Comparison of ENCODE assay signal across 10 mouse cellular contexts in the genomic region with DNA sequence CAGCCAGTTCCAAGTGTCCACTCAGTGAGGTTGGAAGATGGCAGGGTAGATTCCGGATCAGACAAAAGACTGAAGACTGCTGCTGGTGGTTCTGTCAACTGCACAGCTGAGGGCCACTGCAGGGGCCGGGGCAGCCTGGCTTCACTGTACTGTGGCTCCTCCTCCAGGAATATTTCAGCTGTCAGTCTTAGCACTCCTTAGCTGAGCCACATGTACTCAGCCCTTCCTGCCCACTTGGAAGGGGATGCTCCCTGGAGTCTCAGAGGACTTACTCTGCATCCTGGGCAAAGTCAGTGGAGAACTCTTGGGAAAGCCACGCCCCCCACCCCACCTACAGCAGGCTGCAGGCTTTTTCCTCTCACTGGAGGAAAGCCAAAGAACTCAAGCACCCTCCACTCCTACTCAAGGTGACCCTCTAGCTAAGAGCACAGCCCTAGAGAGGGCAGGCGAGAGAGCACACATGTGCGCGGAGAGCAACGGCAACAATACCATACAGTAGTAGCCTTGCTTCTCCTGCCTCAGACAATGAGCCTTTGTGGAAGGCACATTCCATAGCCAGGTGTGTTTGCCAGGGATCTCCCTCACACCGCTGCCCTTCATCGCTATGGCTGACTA. TPM values are rescaled to one million over a fixed set of nuclear protein-coding genes. Genes with fewer than 3 reads are reported as not detected.
DNase-seq lines count a peak whose midpoint lies in the region; ATAC-seq and TF ChIP-seq lines count a peak whose summit lies in the region.
"Had no signal": no experiment of that assay in that cellular context is flagged by ENCODE, and none has a peak within 500 bp of the region (broad histone marks: within the 10 kb centered on the region; RNA-seq: fewer than 3 reads in every experiment).

No protein-coding gene starts in this region.

- in situ Hi-C loops in ES-E14 (cut with MboI; ENCODE audit: low sequenced_read_pairs in 2 of 2, unreplicated experiment in 2 of 2), result no loop called here

- H3K4me1 ChIP-seq in ES-E14 (ENCODE audit: control insufficient read depth in 2 of 2, insufficient read depth in 2 of 2, low read length in 2 of 2, poor library complexity in 1 of 2), result peaks cover 0 to 9% of the 10 kb centered on the region in 2 experiments; a peak in 2 of 4 replicates
- peaks cover 36% of the 10 kb centered on the region for H3K4me1 ChIP-seq in kidney, embryonic 15.5 days
- peaks cover 23% of the 10 kb centered on the region for H3K4me1 ChIP-seq in lung, embryonic 16.5 days (replicated peaks; ENCODE audit: control insufficient read depth, insufficient read depth, low read length)
- H3K4me1 ChIP-seq in hindbrain, embryonic 12.5 days, result peaks cover 10% of the 10 kb centered on the region; the same call in 1 of the 2 replicates

- H3K9me3 ChIP-seq in ES-E14 (ENCODE audit: control insufficient read depth, insufficient read depth, low read depth, low read length), result no peaks in the 10 kb centered on the region
- H3K9me3 ChIP-seq in kidney, embryonic 15.5 days (replicated peaks), result no peaks in the 10 kb centered on the region
- no peaks in the 10 kb centered on the region for H3K9me3 ChIP-seq in lung, embryonic 16.5 days (ENCODE audit: control insufficient read depth, low read length)
- H3K9me3 ChIP-seq in hindbrain, embryonic 12.5 days (replicated peaks), result no peaks in the 10 kb centered on the region
- H3K9me3 ChIP-seq: megakaryocyte, embryonic 14.5 days had no signal

- H3K27ac ChIP-seq in ES-E14 (ENCODE audit: insufficient read depth, low read depth, low read length, poor library complexity, severe bottlenecking), result no peak overlapping the region
- 0 out of 2 replicates have a peak overlapping the region, but pooled peaks have one; percentile 13 for H3K27ac ChIP-seq in kidney, embryonic 15.5 days
- peak overlapping the region; percentile 95 for H3K27ac ChIP-seq in lung, embryonic 16.5 days (ENCODE audit: low read length)
- no peak overlapping the region for H3K27ac ChIP-seq in hindbrain, embryonic 12.5 days

- 58% methylated on average over 9 of the region's 9 CpGs for WGBS in kidney, embryonic 15.5 days
- 38% methylated on average over 9 of the region's 9 CpGs for WGBS in lung, embryonic 16.5 days
- WGBS in hindbrain, embryonic 12.5 days, result 65% methylated on average over 9 of the region's 9 CpGs

- ATAC-seq in kidney, embryonic 15.5 days (replicated peaks; ENCODE audit: low FRiP score), result peak; percentile 56; the same call in 1 of the 2 replicates
- peak; percentile 95 for ATAC-seq in lung, embryonic 16.5 days (ENCODE audit: low read depth)
- no peak for ATAC-seq in hindbrain, embryonic 12.5 days (ENCODE audit: low FRiP score)

- no peaks in the 10 kb centered on the region for H3K27me3 ChIP-seq in kidney, embryonic 15.5 days
- no peaks in the 10 kb centered on the region for H3K27me3 ChIP-seq in lung, embryonic 16.5 days (ENCODE audit: control insufficient read depth, insufficient read depth, low read depth, low read length)
- no peaks in the 10 kb centered on the region for H3K27me3 ChIP-seq in hindbrain, embryonic 12.5 days

- no peak overlapping the region for H3K4me3 ChIP-seq in ES-E14 (ENCODE audit: insufficient read depth in 1 of 2, low read depth in 1 of 2, low read length in 2 of 2, poor library complexity in 1 of 2, severe bottlenecking in 1 of 2)
- no peak overlapping the region for H3K4me3 ChIP-seq in kidney, embryonic 15.5 days (replicated peaks)
- H3K4me3 ChIP-seq in lung, embryonic 16.5 days (ENCODE audit: low read length), result no peak overlapping the region
- H3K4me3 ChIP-seq in hindbrain, embryonic 12.5 days, result no peak overlapping the region
- H3K4me3 ChIP-seq: erythroblast, embryonic 14.5 days; megakaryocyte, embryonic 14.5 days had no signal

- no peaks in the 10 kb centered on the region for H3K36me3 ChIP-seq in ES-E14 (ENCODE audit: control insufficient read depth, insufficient read depth, low read length, poor library complexity, severe bottlenecking)
- no peaks in the 10 kb centered on the region for H3K36me3 ChIP-seq in kidney, embryonic 15.5 days
- no peaks in the 10 kb centered on the region for H3K36me3 ChIP-seq in lung, embryonic 16.5 days (ENCODE audit: control insufficient read depth, insufficient read depth, low read length)
- H3K36me3 ChIP-seq in hindbrain, embryonic 12.5 days, result no peaks in the 10 kb centered on the region

- H3K4me2 ChIP-seq in kidney, embryonic 15.5 days, result no peak overlapping the region
- no peak overlapping the region for H3K4me2 ChIP-seq in lung, embryonic 16.5 days (ENCODE audit: low read depth, low read length)
- no peak overlapping the region for H3K4me2 ChIP-seq in hindbrain, embryonic 12.5 days (replicated peaks)

- H3K9ac ChIP-seq in ES-E14 (ENCODE audit: insufficient read depth, low read depth, low read length, poor library complexity, severe bottlenecking), result no peak overlapping the region
- no peak overlapping the region for H3K9ac ChIP-seq in kidney, embryonic 15.5 days
- H3K9ac ChIP-seq in lung, embryonic 16.5 days (ENCODE audit: low read length), result no peak overlapping the region; the same call in 1 of the 2 replicates
- no peak overlapping the region for H3K9ac ChIP-seq in hindbrain, embryonic 12.5 days

- peak; percentile 8 for DNase-seq in ES-E14 (ENCODE audit: low read depth, low spot score)
- peak; percentile 67 for DNase-seq in R1 (ENCODE audit: low read depth, low spot score)
- DNase-seq in neural tube, embryonic 10.5 days (ENCODE audit: extremely low spot score, low spot score), result no peak
- no peak for DNase-seq in B cell, adult 2 months
- DNase-seq: layer of hippocampus, postnatal 36 days had no signal

TF ChIP-seq in ES-E14, 5 proteins besides CTCF, POLR2A, EP300 and RAD21:
- TF ChIP-seq CHD2 (IDR thresholded peaks at IDR 0.05; ENCODE audit: low read depth, low read length) (no peak), HCFC1 (IDR thresholded peaks at IDR 0.05; ENCODE audit: borderline replicate concordance, insufficient read depth, low read length) (no peak), ZC3H11A (IDR thresholded peaks at IDR 0.05; ENCODE audit: borderline replicate concordance, low read depth, low read length) (no peak), ZNF384 (IDR thresholded peaks at IDR 0.05; ENCODE audit: low read depth, low read length) (no peak), MAFK (IDR thresholded peaks at IDR 0.05; ENCODE audit: insufficient read depth, low read depth, low read length) (no peak)

RNA-seq across cellular contexts. Expression of gene Isca2, which starts 32.3 kb away (rescaled TPM):
- total RNA-seq in ES-E14 (2012; rRNA removed), result 35.4 and 36.5 TPM in 2 replicates
- polyA plus RNA-seq in kidney, embryonic 15.5 days (2015; fragmentation: Nextera tagmentation; extraction: Ambion mirVana), result 143 TPM in 2 replicates
- 133 and 148 TPM in 2 replicates for polyA plus RNA-seq in lung, embryonic 16.5 days (2015; fragmentation: Nextera tagmentation; extraction: Ambion mirVana)
- 135 and 147 TPM in 2 replicates for polyA plus RNA-seq in hindbrain, embryonic 12.5 days (2016; fragmentation: Nextera tagmentation; extraction: Ambion mirVana)

RNA-seq across cellular contexts. Expression of gene Npc2, which starts 32.4 kb away (rescaled TPM):
- total RNA-seq in ES-E14 (2012; rRNA removed), result 84.5 and 106 TPM in 2 replicates
- 62.6 and 63.3 TPM in 2 replicates for polyA plus RNA-seq in kidney, embryonic 15.5 days (2015; fragmentation: Nextera tagmentation; extraction: Ambion mirVana)
- 185 and 217 TPM in 2 replicates for polyA plus RNA-seq in lung, embryonic 16.5 days (2015; fragmentation: Nextera tagmentation; extraction: Ambion mirVana)
- polyA plus RNA-seq in hindbrain, embryonic 12.5 days (2016; fragmentation: Nextera tagmentation; extraction: Ambion mirVana), result 78.8 and 79.5 TPM in 2 replicates

Comparison
In these comparisons a context has a peak if more than half of its experiments do, and no peak if none do; other contexts are left out.
1. DNase-seq: peak in ES-E14 (single experiment) and R1 (single experiment); none in neural tube, embryonic 10.5 days (single experiment) and B cell, adult 2 months (0 of 2).
2. H3K27ac ChIP-seq: peak in kidney, embryonic 15.5 days (single experiment) and lung, embryonic 16.5 days (single experiment); none in ES-E14 (single experiment) and hindbrain, embryonic 12.5 days (single experiment).